Mouse (Mus musculus): ENCODE measurements around the gene Zbtb4.

- TF ChIP-seq POLR2A (IDR thresholded peaks at IDR 0.05; ENCODE audit: insufficient read depth, low read depth, low read length) (no peak), CTCF (IDR thresholded peaks at IDR 0.05; ENCODE audit: insufficient read depth, low read depth, low read length) (no peak)
Observed at GRCm38 (mm10) chr11:69754233-69754632, 11.5 kb upstream of the Zbtb4 start.
